Mouse (Mus musculus) left cerebral cortex, postnatal 10 days (tissue): ENCODE measurements around the gene Plscr1. TPM values are rescaled to one million over a fixed set of nuclear protein-coding genes. Genes with fewer than 3 reads are reported as not detected.

Source experiments
- DNase-seq, 2 experiments: peaks; one replicate each; pipeline ENCODE4 v3.0.0; 2021 to 2022; ENCODE audit warnings: low spot score in 2 of 2, mixed read lengths in 1 of 2; ENCODE audit errors: extremely low spot score in 1 of 2
- intact Hi-C: fragments of 180-260 bp; cut with DNase I; formaldehyde crosslinking; loops from one replicate; pipeline ENCODE4 v1.15.1; 2025
- microRNA-seq: library from miRNA; unstranded; fragments of <30 nt; microRNA quantifications from one replicate; pipeline ENCODE4 v1.2.0, GENCODE M21; 2022
- total RNA-seq, 2 experiments: library from RNA; stranded (reverse); gene quantifications; 2 replicates each; pipeline ENCODE4 v1.2.3; 2021

The Plscr1 gene
- total RNA-seq, 2 experiments from 2014 or later: 1.2 to 1.3 TPM

DNA sequence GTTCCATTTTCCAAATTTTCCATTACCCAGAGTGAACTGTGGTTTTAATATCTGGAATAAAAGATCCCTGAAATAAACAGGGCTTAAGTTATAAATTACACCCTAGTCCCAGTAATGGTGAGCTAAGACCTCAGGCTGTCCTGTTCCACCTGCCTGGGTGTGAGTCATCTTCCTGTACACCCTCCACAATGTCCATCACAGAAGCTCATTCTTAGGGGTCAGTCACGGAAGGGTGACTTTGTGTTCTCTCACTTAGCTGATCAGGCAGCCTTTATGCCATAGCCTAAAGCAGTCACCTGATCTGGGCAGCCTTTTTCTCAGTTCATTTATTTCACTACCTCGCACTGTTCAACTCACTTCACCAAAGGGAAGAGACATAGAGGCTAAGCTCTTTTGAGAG lies 42.6 kb downstream of the Plscr1 start:
- intact Hi-C loops: no loop called here
- DNase-seq: no peak

DNA sequence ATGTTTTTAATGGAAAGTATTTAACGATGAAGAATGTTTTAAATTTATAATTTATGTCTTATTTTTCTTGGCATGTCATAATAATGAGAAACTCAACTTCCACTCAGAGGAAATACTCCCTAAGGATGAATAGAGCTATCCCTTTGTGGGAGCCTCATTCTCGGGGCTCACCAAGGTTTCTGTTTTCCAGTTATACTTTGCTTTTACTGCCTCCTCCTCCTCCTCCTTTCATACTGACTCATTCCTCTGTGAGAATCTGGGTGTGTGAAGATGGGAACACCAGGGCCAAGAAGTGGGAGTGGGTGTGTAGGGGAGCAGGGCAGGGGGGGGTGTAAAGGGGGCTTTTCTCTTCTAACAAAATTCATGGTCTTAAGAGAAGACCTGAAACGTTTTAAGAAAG lies 43.4 kb downstream of the Plscr1 start:
- intact Hi-C loops: no loop called here
- no peak for DNase-seq

- DNase-seq: no peak
- intact Hi-C loops: no loop called here
Measured at GRCm38 (mm10) chr9:92293560-92294548, 44.3 kb downstream of the Plscr1 start.

- intact Hi-C loops: no loop called here
- no peak for DNase-seq
Measured at GRCm38 (mm10) chr9:92298288-92298687, 48.7 kb downstream of the Plscr1 start.

DNA sequence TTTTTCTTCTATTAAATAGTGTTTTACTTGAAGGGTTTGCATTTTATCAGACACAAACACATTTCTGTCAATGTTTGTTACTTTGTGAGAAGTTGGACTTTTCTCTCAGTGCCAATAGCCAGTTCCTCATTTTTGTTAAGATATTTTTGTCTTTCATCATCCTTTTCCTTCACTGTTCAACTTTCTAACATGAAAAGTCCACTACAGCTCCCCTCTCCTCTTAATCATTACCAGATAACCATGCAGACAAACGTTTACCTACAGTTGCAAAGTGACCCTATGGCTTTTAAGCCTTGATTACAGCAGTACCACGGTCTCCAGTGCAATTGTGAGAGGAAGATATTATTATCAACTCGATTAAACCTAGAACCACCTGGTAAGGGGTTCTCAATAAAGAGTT lies 51.7 kb downstream of the Plscr1 start:
- intact Hi-C loops: no loop called here
- no peak for DNase-seq

DNA sequence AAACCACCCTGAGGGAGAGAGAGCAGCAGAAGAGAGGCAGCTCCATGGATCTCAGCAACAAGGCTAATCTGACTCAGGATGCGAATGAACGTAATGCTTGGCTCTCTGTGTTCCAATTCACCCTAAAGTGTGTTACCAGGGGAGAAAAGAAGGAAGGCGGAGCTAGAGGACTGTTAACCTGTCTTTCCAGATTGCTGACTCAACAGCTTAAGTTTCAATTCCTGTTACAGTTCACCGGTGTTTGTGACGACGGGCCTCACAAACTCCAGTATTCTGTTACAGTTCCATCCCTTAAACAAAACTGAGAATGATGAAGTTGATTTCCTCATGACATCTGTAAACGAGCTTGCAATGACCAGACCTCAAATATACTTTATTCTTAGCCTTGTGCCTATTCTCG lies 55.5 kb downstream of the Plscr1 start:
- DNase-seq: no peak
- intact Hi-C loops: no loop called here

DNA sequence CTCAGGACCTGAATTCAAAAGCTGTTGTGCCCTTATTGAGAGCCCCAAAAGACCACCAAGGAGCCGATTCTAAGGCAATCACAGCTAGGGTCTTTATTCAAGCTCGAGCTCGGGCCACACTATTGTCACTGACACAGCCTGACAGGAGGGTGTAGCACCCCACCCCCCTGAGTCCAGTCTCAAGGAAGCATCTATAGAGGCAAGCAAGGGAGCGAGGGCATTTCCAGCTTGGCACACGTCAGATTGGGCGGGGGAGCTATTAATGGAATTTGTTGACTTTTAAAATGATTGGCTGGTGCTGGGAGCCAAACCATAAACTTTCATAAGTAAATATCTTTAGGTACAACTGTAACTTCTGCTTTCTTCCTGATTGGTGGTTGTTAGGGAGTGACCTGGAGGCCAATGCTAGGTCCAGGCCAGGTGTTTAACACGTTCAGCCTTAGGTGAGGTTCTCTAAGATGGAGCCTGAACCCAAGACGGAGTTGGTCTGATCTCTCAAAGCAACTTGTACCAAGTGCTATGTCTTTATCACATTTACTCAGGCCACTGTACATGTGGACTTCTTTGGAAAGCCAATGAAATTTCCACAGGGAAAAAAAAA lies 56.2 kb downstream of the Plscr1 start:
- DNase-seq: no peak

GRCm38 (mm10) chr9:92309077-92309476 lies 59.5 kb downstream of the Plscr1 start, which contains the start of gene 1700057G04Rik:
Gene 1700057G04Rik, plus strand, starts transcription at chr9:92309377.
- no peak for DNase-seq
- intact Hi-C loops: no loop called here

More for the DNA sequence above, 56.2 kb downstream of the Plscr1 start:
- intact Hi-C loops: no loop called here

GRCm38 (mm10) chr9:92316791-92317190 lies 67.2 kb downstream of the Plscr1 start:
- no peak for DNase-seq
- intact Hi-C loops: no loop called here

Small RNA genes lying within 50 kb of the gene (microRNA-seq; reads per million reads assigned to microRNA genes)
- gene Mir6386: not detected

Other genes starting within 250 kb of the Plscr1 start
- under 1 TPM; 0.39 to 0.49 TPM for gene Plscr5, start 56.8 kb upstream of the Plscr1 start, total RNA-seq
- 1 to 10 TPM; 1.1 to 1.6 TPM for gene Plscr2, start 25.9 kb downstream of the Plscr1 start, total RNA-seq
- not detected for gene 1700057G04Rik, start 59.6 kb downstream of the Plscr1 start, total RNA-seq
- gene Plscr4, start 207.6 kb downstream of the Plscr1 start, total RNA-seq: 1 to 10 TPM in 1 of 2 experiments, under 1 TPM in 1; 0.66 to 1.1 TPM